Mouse (Mus musculus) G1E (cell line): ENCODE data around the gene Lce1d.

Experiments
- CTCF ChIP-seq: IDR thresholded peaks from 2 replicates; pipeline ENCODE4 v1.5.1; 2012; ENCODE audit warnings: low read depth, low read length, inconsistent platforms, mixed read lengths
- GATA1 ChIP-seq: IDR thresholded peaks from 2 replicates; pipeline ENCODE4 v1.6.1; 2012; ENCODE audit warnings: borderline replicate concordance, low read length, inconsistent platforms, mixed read lengths
- TAL1 ChIP-seq: conservative IDR thresholded peaks from 2 replicates; pipeline ENCODE4 v1.6.1; 2012; ENCODE audit warnings: low read depth, low read length, inconsistent platforms, mixed read lengths

DNA sequence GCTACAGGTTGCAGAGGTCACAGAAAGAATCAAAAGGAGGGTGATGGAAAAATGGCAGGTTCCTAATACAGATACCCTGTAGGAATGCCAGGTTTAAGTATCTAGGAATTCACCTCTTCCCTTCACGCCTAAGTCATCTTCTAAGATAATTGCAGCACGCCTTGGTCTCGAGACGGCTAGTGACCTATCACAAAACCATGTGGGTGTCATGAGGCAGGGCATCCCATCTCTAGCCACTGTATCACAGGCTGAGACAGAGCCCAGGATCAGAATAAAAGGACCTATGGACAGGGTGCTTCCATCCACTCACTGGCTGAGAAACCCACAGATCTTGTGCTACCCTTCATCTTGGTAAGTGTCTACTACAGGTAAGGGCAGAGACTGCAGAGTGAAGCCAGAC is 8.1 kb downstream of the Lce1d start, which contains the start of gene Lce1c:
- TF ChIP-seq CTCF (no peak), GATA1 (no peak), TAL1 (no peak)
